14 mouse cellular contexts compared by ENCODE assay signal in the genomic region with DNA sequence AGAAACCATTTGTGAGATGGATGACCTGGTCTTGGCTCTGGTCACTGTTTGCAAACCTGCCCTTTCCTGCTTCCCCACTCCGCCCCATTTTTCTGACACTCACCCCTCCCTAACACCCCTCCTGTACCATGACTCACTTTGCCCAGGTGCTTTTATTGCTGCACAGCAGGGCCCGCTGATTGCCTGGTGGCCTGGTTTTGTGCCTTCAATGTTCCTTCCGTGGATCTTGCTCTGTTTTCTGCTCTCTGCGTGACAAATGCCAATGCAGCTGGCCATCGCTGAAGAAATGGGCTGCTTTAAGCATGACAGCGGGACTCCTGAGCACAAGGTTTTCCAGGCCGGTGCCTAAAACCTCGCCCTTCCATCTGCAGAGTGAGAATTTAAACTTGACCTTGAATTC.
DNase-seq lines count a peak whose midpoint lies in the region; ATAC-seq and TF ChIP-seq lines count a peak whose summit lies in the region.
"Had no signal": no experiment of that assay in that cellular context is flagged by ENCODE, and none has a peak within 500 bp of the region (broad histone marks: within the 10 kb centered on the region; RNA-seq: fewer than 3 reads in every experiment).

No protein-coding gene starts in this region.

- no peak overlapping the region for H3K4me3 ChIP-seq in stomach, embryonic 15.5 days (replicated peaks)
- no peak overlapping the region for H3K4me3 ChIP-seq in hindbrain, postnatal 0 days (ENCODE audit: low read length)
- H3K4me3 ChIP-seq: heart, adult 2 months; hindbrain, embryonic 10.5 days; liver, embryonic 12.5 days had no signal

- no peaks in the 10 kb centered on the region for H3K9me3 ChIP-seq in stomach, embryonic 15.5 days
- no peaks in the 10 kb centered on the region for H3K9me3 ChIP-seq in hindbrain, postnatal 0 days (ENCODE audit: low read length)
- H3K9me3 ChIP-seq: hindbrain, embryonic 10.5 days; liver, embryonic 12.5 days had no signal

- no peak overlapping the region for H3K4me2 ChIP-seq in stomach, embryonic 15.5 days
- no peak overlapping the region for H3K4me2 ChIP-seq in hindbrain, postnatal 0 days (ENCODE audit: low read depth, low read length)
- H3K4me2 ChIP-seq: liver, embryonic 12.5 days had no signal

- no peaks in the 10 kb centered on the region for H3K36me3 ChIP-seq in stomach, embryonic 15.5 days
- H3K36me3 ChIP-seq in hindbrain, postnatal 0 days (ENCODE audit: insufficient read depth, low read length): no peaks in the 10 kb centered on the region
- H3K36me3 ChIP-seq: hindbrain, embryonic 10.5 days; liver, embryonic 12.5 days had no signal

- no peak for TF ChIP-seq CTCF in hindbrain, postnatal 0 days (IDR thresholded peaks at IDR 0.05; ENCODE audit: low read depth)

- H3K4me1 ChIP-seq in stomach, embryonic 15.5 days: no peaks in the 10 kb centered on the region
- H3K4me1 ChIP-seq in hindbrain, postnatal 0 days (ENCODE audit: insufficient read depth, low read length): no peaks in the 10 kb centered on the region
- H3K4me1 ChIP-seq: hindbrain, embryonic 10.5 days; liver, embryonic 12.5 days had no signal

- no peak overlapping the region for H3K9ac ChIP-seq in stomach, embryonic 15.5 days
- no peak overlapping the region for H3K9ac ChIP-seq in hindbrain, postnatal 0 days (replicated peaks; ENCODE audit: low read length)
- H3K9ac ChIP-seq: liver, embryonic 12.5 days had no signal

- H3K27ac ChIP-seq in stomach, embryonic 15.5 days: peak overlapping the region; percentile 62
- no peak overlapping the region for H3K27ac ChIP-seq in hindbrain, postnatal 0 days
- H3K27ac ChIP-seq: heart, adult 2 months; hindbrain, embryonic 10.5 days; liver, embryonic 12.5 days had no signal

- WGBS in stomach, embryonic 15.5 days: 58% methylated on average over 8 of the region's 8 CpGs
- 50% methylated on average over 8 of the region's 8 CpGs for WGBS in hindbrain, postnatal 0 days

- peak; percentile 58 for ATAC-seq in stomach, embryonic 15.5 days (ENCODE audit: insufficient read depth, low FRiP score, low read depth)
- no peak for ATAC-seq in hindbrain, postnatal 0 days
- ATAC-seq: forebrain, embryonic 16.5 days; liver, embryonic 12.5 days had no signal

- DNase-seq in kidney, postnatal 10 days: peak; percentile 13
- no peak for DNase-seq in kidney, adult 8-10 months
- peak; percentile 52 for DNase-seq in R1 (ENCODE audit: low read depth, low spot score)
- DNase-seq in cerebellum, postnatal 14 days: peak; percentile 61
- no peak for DNase-seq in layer of hippocampus, postnatal 36 days
- no peak for DNase-seq in hindbrain, postnatal 0 days (ENCODE audit: low spot score)
- DNase-seq in ovary, adult 18-20 months (ENCODE audit: low spot score): no peak
- DNase-seq: heart, adult 2 months; spleen, adult 18-20 months; thymus, postnatal 25 days had no signal

- H3K27me3 ChIP-seq in stomach, embryonic 15.5 days (replicated peaks): no peaks in the 10 kb centered on the region
- H3K27me3 ChIP-seq in hindbrain, postnatal 0 days (ENCODE audit: insufficient read depth, low read length): no peaks in the 10 kb centered on the region
- H3K27me3 ChIP-seq: liver, embryonic 12.5 days had no signal

Comparison
In these comparisons a context has a peak if more than half of its experiments do, and no peak if none do; other contexts are left out.
1. DNase-seq: peak in kidney, postnatal 10 days (single experiment), R1 (single experiment) and cerebellum, postnatal 14 days (2 of 2); none in kidney, adult 8-10 months (0 of 2), layer of hippocampus, postnatal 36 days (0 of 2), hindbrain, postnatal 0 days (single experiment) and ovary, adult 18-20 months (single experiment).